8 mouse cellular contexts compared by ENCODE assay signal in the genomic region with DNA sequence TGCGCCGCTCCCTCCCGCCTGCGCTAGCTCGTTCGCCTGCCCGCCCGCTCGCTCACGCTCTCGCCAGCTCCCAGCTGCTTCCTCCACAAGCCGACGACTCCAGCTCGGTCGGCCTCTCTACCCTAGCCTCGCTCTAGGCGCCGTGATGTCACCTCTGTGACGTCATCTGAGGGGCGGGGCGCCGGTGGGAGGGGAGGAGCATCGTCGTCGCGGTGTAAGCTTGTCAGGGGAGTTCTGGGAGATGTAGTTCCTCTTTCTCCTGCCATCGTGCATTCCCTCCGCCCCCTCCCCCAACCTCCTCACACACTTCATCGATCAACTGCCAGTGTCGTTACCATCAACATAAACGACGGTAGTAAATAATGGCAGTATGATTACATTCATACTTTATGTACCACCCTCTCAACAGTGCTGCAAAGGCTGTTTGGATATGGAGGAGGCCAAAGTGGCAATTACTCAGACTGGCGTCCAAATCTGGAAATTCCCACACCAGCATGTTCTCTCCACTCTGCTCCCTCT. TPM values are rescaled to one million over a fixed set of nuclear protein-coding genes. Genes with fewer than 3 reads are reported as not detected.
DNase-seq lines count a peak whose midpoint lies in the region; ATAC-seq and TF ChIP-seq lines count a peak whose summit lies in the region.

A gene (minus strand): TSS at position 141 of the 519 bp plus-strand sequence.

- in situ Hi-C loops in CH12.LX (cut with MboI; ENCODE audit: low pct_ligation_motif_present, low pct_unique_long_range_greater_than_20kb, low sequenced_read_pairs) = no loop called here

- H3K79me2 ChIP-seq in CH12.LX (replicated peaks; ENCODE audit: control insufficient read depth, extremely low read depth, insufficient read depth, poor library complexity, severe bottlenecking) = peaks cover 29% of the 10 kb centered on the region

- dilution Hi-C loops in CH12.LX (cut with MboI; ENCODE audit: extremely low pct_ligation_motif_present, extremely low pct_unique_long_range_greater_than_20kb, low sequenced_read_pairs) = no loop called here

- peak within 1 kb of the TSS; percentile 89 for H3K9ac ChIP-seq in CH12.LX (ENCODE audit: insufficient read depth, low read depth)
- H3K9ac ChIP-seq in forebrain, embryonic 12.5 days = peak within 1 kb of the TSS; percentile 93
- peak within 1 kb of the TSS; percentile 82 for H3K9ac ChIP-seq in heart, postnatal 0 days (replicated peaks; ENCODE audit: low read depth, low read length)
- peak within 1 kb of the TSS; percentile 92 for H3K9ac ChIP-seq in liver, embryonic 16.5 days (ENCODE audit: low read depth, low read length)
- H3K9ac ChIP-seq in neural tube, embryonic 13.5 days = peak within 1 kb of the TSS; percentile 94

- ATAC-seq in forebrain, embryonic 12.5 days (ENCODE audit: low FRiP score) = peak; percentile 96
- peak; percentile 91 for ATAC-seq in heart, postnatal 0 days (ENCODE audit: insufficient read depth, low read depth)
- ATAC-seq in liver, embryonic 16.5 days (ENCODE audit: low read depth) = peak; percentile 72
- peak; percentile 95 for ATAC-seq in neural tube, embryonic 13.5 days (ENCODE audit: low read depth)

- H3K4me1 ChIP-seq in CH12.LX (ENCODE audit: control insufficient read depth in 1 of 2, insufficient read depth in 2 of 2) = peaks cover 0 to 37% of the 10 kb centered on the region in 2 experiments; a peak in 2 of 4 replicates
- H3K4me1 ChIP-seq in forebrain, embryonic 12.5 days = peaks cover 35% of the 10 kb centered on the region
- H3K4me1 ChIP-seq in heart, postnatal 0 days (ENCODE audit: control insufficient read depth, insufficient read depth) = peaks cover 30% of the 10 kb centered on the region
- H3K4me1 ChIP-seq in liver, embryonic 16.5 days (ENCODE audit: control insufficient read depth, low read depth, low read length) = peaks cover 79% of the 10 kb centered on the region
- peaks cover 32% of the 10 kb centered on the region for H3K4me1 ChIP-seq in neural tube, embryonic 13.5 days (replicated peaks)
- peaks cover 8% of the 10 kb centered on the region for H3K4me1 ChIP-seq in testis, adult 2 months (ENCODE audit: control insufficient read depth, insufficient read depth, low read length)

- H3K4me3 ChIP-seq in CH12.LX (replicated peaks in 1 of 3; ENCODE audit: low read depth in 2 of 3, low read length in 2 of 3, poor library complexity in 1 of 3) = peak within 1 kb of the TSS; percentile 71 to 86 (median 78)
- H3K4me3 ChIP-seq in forebrain, embryonic 12.5 days (replicated peaks) = peak within 1 kb of the TSS; percentile 86
- H3K4me3 ChIP-seq in heart, postnatal 0 days (ENCODE audit: low read depth, low read length) = peak within 1 kb of the TSS; percentile 78
- peak within 1 kb of the TSS; percentile 85 for H3K4me3 ChIP-seq in liver, embryonic 16.5 days (ENCODE audit: low read depth, low read length)
- peak within 1 kb of the TSS; percentile 87 for H3K4me3 ChIP-seq in neural tube, embryonic 13.5 days
- peak within 1 kb of the TSS; percentile 95 for H3K4me3 ChIP-seq in testis, adult 2 months (ENCODE audit: control insufficient read depth, low read depth, low read length)

- peak; percentile 95 for DNase-seq in CH12.LX (ENCODE audit: extremely low read depth)
- peak; percentile 94 for DNase-seq in c-Kit-positive CD71-positive TER-119-negative erythroid progenitor cells, embryonic 14.5 days (ENCODE audit: low read depth)
- DNase-seq in heart, postnatal 0 days (ENCODE audit: low spot score) = peak; percentile 96
- peak; percentile 99 to 100 for DNase-seq in kidney, postnatal 4 days

- no peak for TF ChIP-seq EP300 in CH12.LX (IDR thresholded peaks at IDR 0.05; ENCODE audit: low read length)
- 0 out of 2 replicates have a peak, but pooled peaks have one; percentile 32 for TF ChIP-seq EP300 in heart, postnatal 0 days (IDR thresholded peaks at IDR 0.05; ENCODE audit: low read depth)

- peak within 1 kb of the TSS; percentile 78 for H3K27ac ChIP-seq in CH12.LX (ENCODE audit: insufficient read depth, low read depth)
- peak within 1 kb of the TSS; percentile 96 for H3K27ac ChIP-seq in forebrain, embryonic 12.5 days
- H3K27ac ChIP-seq in heart, postnatal 0 days (ENCODE audit: low read depth) = peak within 1 kb of the TSS; percentile 98
- peak within 1 kb of the TSS; percentile 96 for H3K27ac ChIP-seq in liver, embryonic 16.5 days (ENCODE audit: low read length)
- peak within 1 kb of the TSS; percentile 96 for H3K27ac ChIP-seq in neural tube, embryonic 13.5 days (replicated peaks)
- H3K27ac ChIP-seq in testis, adult 2 months (ENCODE audit: control insufficient read depth, insufficient read depth, low read depth, low read length) = peak within 1 kb of the TSS; percentile 92

- under 1% methylated on average over 33 of the region's 33 CpGs for WGBS in forebrain, embryonic 12.5 days
- 1% methylated on average over 29 of the region's 33 CpGs for WGBS in heart, postnatal 0 days
- 1% methylated on average over 32 of the region's 33 CpGs for WGBS in liver, embryonic 16.5 days (ENCODE audit: insufficient replicate concordance)
- 1% methylated on average over 26 of the region's 33 CpGs for WGBS in neural tube, embryonic 13.5 days

- H3K9me3 ChIP-seq in CH12.LX (replicated peaks; ENCODE audit: low read length) = no peaks in the 10 kb centered on the region
- no peaks in the 10 kb centered on the region for H3K9me3 ChIP-seq in forebrain, embryonic 12.5 days
- H3K9me3 ChIP-seq in heart, postnatal 0 days (replicated peaks; ENCODE audit: control insufficient read depth, low read length) = no peaks in the 10 kb centered on the region
- no peaks in the 10 kb centered on the region for H3K9me3 ChIP-seq in liver, embryonic 16.5 days (replicated peaks; ENCODE audit: control insufficient read depth, low read length)
- H3K9me3 ChIP-seq in neural tube, embryonic 13.5 days = no peaks in the 10 kb centered on the region

- no peak for TF ChIP-seq RAD21 in CH12.LX (IDR thresholded peaks at IDR 0.05; ENCODE audit: low read depth, low read length)

- TF ChIP-seq CTCF in CH12.LX (conservative IDR thresholded peaks at IDR 0.05 in 1 of 2, IDR thresholded peaks at IDR 0.05 in 1 of 2; ENCODE audit: low read depth in 2 of 2, low read length in 2 of 2) = no peak
- TF ChIP-seq CTCF in heart, postnatal 0 days (IDR thresholded peaks at IDR 0.05; ENCODE audit: low read depth) = no peak
- TF ChIP-seq CTCF in testis, adult 2 months (IDR thresholded peaks at IDR 0.05; ENCODE audit: control insufficient read depth, insufficient read depth, insufficient replicate concordance, low read depth, low read length) = no peak

- peak within 1 kb of the TSS; percentile 94 for H3K4me2 ChIP-seq in CH12.LX (ENCODE audit: insufficient read depth, low read depth, poor library complexity, severe bottlenecking)
- peak within 1 kb of the TSS; percentile 81 for H3K4me2 ChIP-seq in forebrain, embryonic 12.5 days
- peak within 1 kb of the TSS; percentile 67 for H3K4me2 ChIP-seq in heart, postnatal 0 days (ENCODE audit: low read depth, low read length)
- peak within 1 kb of the TSS; percentile 60 for H3K4me2 ChIP-seq in liver, embryonic 16.5 days (ENCODE audit: low read depth, low read length)
- H3K4me2 ChIP-seq in neural tube, embryonic 13.5 days = peak within 1 kb of the TSS; percentile 90

- H3K27me3 ChIP-seq in CH12.LX (replicated peaks) = no peaks in the 10 kb centered on the region
- H3K27me3 ChIP-seq in forebrain, embryonic 12.5 days = no peaks in the 10 kb centered on the region
- H3K27me3 ChIP-seq in heart, postnatal 0 days (ENCODE audit: control insufficient read depth, insufficient read depth, low read length) = no peaks in the 10 kb centered on the region
- H3K27me3 ChIP-seq in liver, embryonic 16.5 days (ENCODE audit: control insufficient read depth, insufficient read depth, low read depth, low read length) = no peaks in the 10 kb centered on the region
- H3K27me3 ChIP-seq in neural tube, embryonic 13.5 days = no peaks in the 10 kb centered on the region
- H3K27me3 ChIP-seq in testis, adult 2 months (ENCODE audit: control insufficient read depth, insufficient read depth, low read length) = no peaks in the 10 kb centered on the region

- peaks cover 0 to 2% of the 10 kb centered on the region in 2 experiments for H3K36me3 ChIP-seq in CH12.LX (replicated peaks in 1 of 2; ENCODE audit: control insufficient read depth in 1 of 2, insufficient read depth in 1 of 2, low read length in 1 of 2)
- no peaks in the 10 kb centered on the region for H3K36me3 ChIP-seq in forebrain, embryonic 12.5 days (replicated peaks)
- no peaks in the 10 kb centered on the region for H3K36me3 ChIP-seq in heart, postnatal 0 days (replicated peaks; ENCODE audit: control insufficient read depth, insufficient read depth, low read length)
- H3K36me3 ChIP-seq in liver, embryonic 16.5 days (ENCODE audit: control insufficient read depth, insufficient read depth) = 0 out of 2 replicates have a peak, but pooled peaks cover 2% of the 10 kb centered on the region
- no peaks in the 10 kb centered on the region for H3K36me3 ChIP-seq in neural tube, embryonic 13.5 days
- no peaks in the 10 kb centered on the region for H3K36me3 ChIP-seq in testis, adult 2 months (ENCODE audit: control insufficient read depth, insufficient read depth, low read length)

- peak; percentile 80 for TF ChIP-seq POLR2A in CH12.LX (IDR thresholded peaks at IDR 0.05; ENCODE audit: low read depth, low read length)
- TF ChIP-seq POLR2A in testis, adult 2 months (IDR thresholded peaks at IDR 0.05; ENCODE audit: control insufficient read depth, low read depth, low read length) = peak; percentile 97

TF ChIP-seq in CH12.LX, 34 proteins besides CTCF, POLR2A, EP300 and RAD21 (continues in another document):
- no peak for TF ChIP-seq ZKSCAN1 (IDR thresholded peaks at IDR 0.05; ENCODE audit: borderline replicate concordance, low read depth, low read length)
- peak; percentile 68 for TF ChIP-seq TBP (conservative IDR thresholded peaks at IDR 0.05; ENCODE audit: low read depth, low read length)
- TF ChIP-seq CHD1 (IDR thresholded peaks at IDR 0.05; ENCODE audit: low read depth, low read length) = no peak
- 0 out of 2 replicates have a peak, but pooled peaks have one; percentile 20 for TF ChIP-seq NRF1 (IDR thresholded peaks at IDR 0.05; ENCODE audit: low read depth, low read length)
- TF ChIP-seq PAX5 (IDR thresholded peaks at IDR 0.05; ENCODE audit: low read length) = no peak
- peak; percentile 50 for TF ChIP-seq NELFE (IDR thresholded peaks at IDR 0.05; ENCODE audit: low read depth, low read length)
- TF ChIP-seq HCFC1 (IDR thresholded peaks at IDR 0.05; ENCODE audit: low read depth, low read length) = peak; percentile 95

RNA-seq across cellular contexts. Expression of the gene that starts here (rescaled TPM):
- 9.4 and 13.4 TPM in 2 replicates for total RNA-seq in CH12.LX (2012; rRNA removed)
- 5.9 and 6.1 TPM in 2 replicates for total RNA-seq in CH12.LX (2014; rRNA removed)
- 11.8 and 13.4 TPM in 2 replicates for polyA plus RNA-seq in CH12.LX (2012; ENCODE audit: insufficient read length, low read depth)
- polyA plus RNA-seq in forebrain, embryonic 12.5 days (2016; fragmentation: Nextera tagmentation; extraction: Ambion mirVana) = 56.9 and 62.3 TPM in 2 replicates
- total RNA-seq in heart, postnatal 0 days (2014; rRNA removed; ENCODE audit: low replicate concordance) = 22.5 and 31.9 TPM in 2 replicates
- 30.4 and 32.4 TPM in 2 replicates for polyA plus RNA-seq in heart, postnatal 0 days (2015; fragmentation: Nextera tagmentation; extraction: Ambion mirVana)
- polyA plus RNA-seq in liver, embryonic 16.5 days (2015; fragmentation: Nextera tagmentation; extraction: Ambion mirVana) = 36.1 and 37.7 TPM in 2 replicates
- polyA plus RNA-seq in neural tube, embryonic 13.5 days (2015; fragmentation: Nextera tagmentation; extraction: Ambion mirVana) = 62.5 and 65.8 TPM in 2 replicates
- polyA plus RNA-seq in testis, adult 2 months (2012; rRNA removed) = 35.4 and 43.8 TPM in 2 replicates

Comparison
In these comparisons a context has a peak if more than half of its experiments do, and no peak if none do; other contexts are left out.
1. Peak in every context shown above with its lines: DNase-seq, ATAC-seq, H3K4me3 ChIP-seq and H3K27ac ChIP-seq.